Mouse (Mus musculus) limb, embryonic 11.5 days (tissue): ENCODE results near the gene Nup62cl. TPM values are rescaled to one million over a fixed set of nuclear protein-coding genes. Genes with fewer than 3 reads are reported as not detected.

Source experiments
- polyA plus RNA-seq: library from polyadenylated mRNA; unstranded; fragments of >200 nt; fragmentation: Nextera tagmentation; extraction: Ambion mirVana; gene quantifications from 2 replicates; pipeline ENCODE4 v1.2.1, GENCODE M21; 2014

Gene Nup62cl
- polyA plus RNA-seq, 1 experiment from 2014 or later = 4.6 TPM

Other genes with a start within 250 kb of the Nup62cl start
- gene Morc4, start 191.0 kb downstream of the Nup62cl start, polyA plus RNA-seq = 7.2 and 10.1 TPM in 2 replicates
- 8.4 and 8.7 TPM in 2 replicates for gene Rbm41, start 64.1 kb downstream of the Nup62cl start, polyA plus RNA-seq
- not detected in 2 replicates for gene Pih1h3b, start 167 bp upstream of the Nup62cl start, polyA plus RNA-seq